Mouse (Mus musculus): ENCODE measurements around the gene Lep.

DNA sequence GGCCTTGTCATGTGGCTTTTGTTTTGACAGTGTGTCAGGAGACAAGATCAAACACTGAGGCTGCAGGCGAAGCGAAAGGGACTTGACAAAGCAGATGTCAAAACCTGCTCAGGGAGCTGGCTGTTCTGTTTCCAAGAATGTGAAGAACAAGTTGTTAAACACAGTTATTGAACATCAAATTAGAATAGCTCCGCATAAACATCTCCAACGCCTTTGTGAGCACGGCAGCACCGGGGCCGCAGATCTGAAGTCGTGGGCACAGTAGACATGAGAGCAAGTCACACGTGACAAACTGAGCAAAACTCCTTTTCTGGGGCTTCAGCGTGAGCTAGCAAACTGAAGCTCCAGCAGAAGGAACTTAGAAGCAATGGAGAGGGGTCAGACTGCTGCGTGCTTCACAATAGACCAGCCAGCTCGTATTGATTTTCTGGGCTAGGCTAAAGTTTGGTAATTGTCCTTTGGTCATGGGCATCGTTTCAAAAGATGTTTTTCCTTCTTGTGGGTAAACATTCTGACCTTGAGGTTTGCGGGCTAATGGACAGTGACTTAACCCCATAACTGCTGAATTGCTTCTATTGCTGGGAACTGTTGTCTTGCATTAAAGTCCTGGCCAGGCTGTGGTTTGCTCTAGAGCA lies 39.6 kb downstream of the Lep start:
- TF ChIP-seq CTCF (IDR thresholded peaks at IDR 0.05; ENCODE audit: extremely low read depth, insufficient read depth, low read length) (no peak), POLR2A (IDR thresholded peaks at IDR 0.05; ENCODE audit: extremely low read depth, insufficient read depth, low read length) (0 out of 2 replicates have a peak, but pooled peaks have one; percentile 23)

Data from cortical plate, adult 2 months (tissue).